17 mouse cellular contexts compared by ENCODE assay signal in genomic region chr3:86030566-86030965, GRCm38 (mm10). TPM values are rescaled to one million over a fixed set of nuclear protein-coding genes. Genes with fewer than 3 reads are reported as not detected.
DNase-seq lines count a peak whose midpoint lies in the region; ATAC-seq and TF ChIP-seq lines count a peak whose summit lies in the region.
"Had no signal": no experiment of that assay in that cellular context is flagged by ENCODE, and none has a peak within 500 bp of the region (broad histone marks: within the 10 kb centered on the region; RNA-seq: fewer than 3 reads in every experiment).

No protein-coding gene starts in this region.

- H3K4me3 ChIP-seq in lung, embryonic 14.5 days (ENCODE audit: low read depth, low read length) = no peak overlapping the region
- H3K4me3 ChIP-seq in lung, postnatal 0 days (ENCODE audit: low read depth, low read length) = no peak overlapping the region
- H3K4me3 ChIP-seq: embryonic facial prominence, embryonic 15.5 days; midbrain, embryonic 12.5 days; neural tube, embryonic 12.5 days had no signal

- no peak for TF ChIP-seq CTCF in lung, embryonic 14.5 days (IDR thresholded peaks at IDR 0.05; ENCODE audit: low read depth)
- TF ChIP-seq CTCF in lung, postnatal 0 days (IDR thresholded peaks at IDR 0.05) = no peak

- no peaks in the 10 kb centered on the region for H3K9me3 ChIP-seq in lung, embryonic 14.5 days (ENCODE audit: low read depth, low read length)
- H3K9me3 ChIP-seq in lung, postnatal 0 days (ENCODE audit: low read length) = no peaks in the 10 kb centered on the region
- H3K9me3 ChIP-seq: embryonic facial prominence, embryonic 15.5 days; midbrain, embryonic 12.5 days; neural tube, embryonic 12.5 days had no signal

- H3K4me1 ChIP-seq in lung, embryonic 14.5 days (ENCODE audit: insufficient read depth) = no peaks in the 10 kb centered on the region
- H3K4me1 ChIP-seq in lung, postnatal 0 days (ENCODE audit: insufficient read depth, low read depth, low read length) = no peaks in the 10 kb centered on the region
- H3K4me1 ChIP-seq: embryonic facial prominence, embryonic 15.5 days; neural tube, embryonic 12.5 days had no signal

- intact Hi-C loops in heart, postnatal 36 days (cut with DNase I) = no loop called here

- H3K9ac ChIP-seq in lung, embryonic 14.5 days = no peak overlapping the region
- no peak overlapping the region for H3K9ac ChIP-seq in lung, postnatal 0 days (replicated peaks; ENCODE audit: low read depth)
- H3K9ac ChIP-seq: embryonic facial prominence, embryonic 15.5 days; midbrain, embryonic 12.5 days; neural tube, embryonic 12.5 days had no signal

- no peak for TF ChIP-seq EP300 in lung, postnatal 0 days (IDR thresholded peaks at IDR 0.05)

- H3K27ac ChIP-seq in lung, embryonic 14.5 days (ENCODE audit: low read depth) = no peak overlapping the region
- H3K27ac ChIP-seq in lung, postnatal 0 days (ENCODE audit: low read length) = no peak overlapping the region
- H3K27ac ChIP-seq: embryonic facial prominence, embryonic 15.5 days; midbrain, embryonic 12.5 days; neural tube, embryonic 12.5 days had no signal

- peak; percentile 84 for DNase-seq in heart, adult 11 months
- DNase-seq in heart, postnatal 36 days = no peak
- peak; percentile 62 for DNase-seq in lung, embryonic 14.5 days
- DNase-seq in lung, postnatal 0 days (ENCODE audit: low spot score) = no peak
- peak; percentile 25 for DNase-seq in cerebellum, adult 11 months
- DNase-seq in cerebellum, postnatal 14 days = peak; percentile 68 to 82
- DNase-seq in spleen, adult 12 weeks (ENCODE audit: low spot score) = no peak
- DNase-seq: adrenal gland, adult 8-10 months; kidney, postnatal 14 days; layer of hippocampus, postnatal 36 days; liver had no signal

- H3K36me3 ChIP-seq in lung, embryonic 14.5 days (ENCODE audit: insufficient read depth) = no peaks in the 10 kb centered on the region
- H3K36me3 ChIP-seq in lung, postnatal 0 days (ENCODE audit: insufficient read depth, low read length) = no peaks in the 10 kb centered on the region
- H3K36me3 ChIP-seq: embryonic facial prominence, embryonic 15.5 days; midbrain, embryonic 12.5 days; neural tube, embryonic 12.5 days had no signal

- ATAC-seq in lung, embryonic 14.5 days (ENCODE audit: insufficient read depth) = peak; percentile 31; the same call in 1 of the 2 replicates
- ATAC-seq in lung, postnatal 0 days = no peak; the same call in 1 of the 2 replicates

- 56% methylated on average over 4 of the region's 4 CpGs for WGBS in lung, embryonic 14.5 days
- 55% methylated on average over 4 of the region's 4 CpGs for WGBS in lung, postnatal 0 days

- no peaks in the 10 kb centered on the region for H3K27me3 ChIP-seq in lung, embryonic 14.5 days (ENCODE audit: insufficient read depth, low read length)
- H3K27me3 ChIP-seq in lung, postnatal 0 days (replicated peaks; ENCODE audit: insufficient read depth, low read length) = no peaks in the 10 kb centered on the region
- H3K27me3 ChIP-seq: CH12.LX; embryonic facial prominence, embryonic 15.5 days; midbrain, embryonic 12.5 days; neural tube, embryonic 12.5 days had no signal

- no peak overlapping the region for H3K4me2 ChIP-seq in lung, embryonic 14.5 days
- H3K4me2 ChIP-seq in lung, postnatal 0 days (replicated peaks; ENCODE audit: low read depth, low read length) = no peak overlapping the region
- H3K4me2 ChIP-seq: embryonic facial prominence, embryonic 15.5 days; midbrain, embryonic 12.5 days; neural tube, embryonic 12.5 days had no signal

RNA-seq across cellular contexts. Expression of gene Prss48, which starts 28.3 kb away (rescaled TPM):
- total RNA-seq in heart, postnatal 36 days (2021) = not detected
- 0.27 and 0.46 TPM in 2 replicates for polyA plus RNA-seq in lung, embryonic 14.5 days (2014; fragmentation: Nextera tagmentation; extraction: Ambion mirVana)
- not detected in 2 replicates for polyA plus RNA-seq in lung, postnatal 0 days (2015; fragmentation: Nextera tagmentation; extraction: Ambion mirVana)
- total RNA-seq: adrenal gland, adult 8-10 months; CH12.LX; layer of hippocampus, postnatal 36 days had no signal
- polyA plus RNA-seq: embryonic facial prominence, embryonic 15.5 days; heart, embryonic 14.5 days; midbrain, embryonic 12.5 days; neural tube, embryonic 12.5 days; spleen, adult 2 months had no signal

RNA-seq across cellular contexts. Expression of gene Sh3d19, which starts 59.7 kb away (rescaled TPM):
- total RNA-seq in heart, postnatal 36 days (2021) = 10 to 100 TPM; 23.0 to 32.4 TPM
- polyA plus RNA-seq in lung, embryonic 14.5 days (2014; fragmentation: Nextera tagmentation; extraction: Ambion mirVana) = 31.9 and 38.2 TPM in 2 replicates
- 28.3 and 33.0 TPM in 2 replicates for polyA plus RNA-seq in lung, postnatal 0 days (2015; fragmentation: Nextera tagmentation; extraction: Ambion mirVana)

Comparison
In these comparisons a context has a peak if more than half of its experiments do, and no peak if none do; other contexts are left out.
1. DNase-seq: peak in heart, adult 11 months (single experiment), lung, embryonic 14.5 days (single experiment), cerebellum, adult 11 months (single experiment) and cerebellum, postnatal 14 days (2 of 2); none in heart, postnatal 36 days (0 of 2), lung, postnatal 0 days (single experiment) and spleen, adult 12 weeks (single experiment).